Mouse (Mus musculus): Measurements from ENCODE around the gene Babam2. TPM values are rescaled to one million over a fixed set of nuclear protein-coding genes. Genes with fewer than 3 reads are reported as not detected.

Gene Babam2
- total and polyA plus RNA-seq, 2 experiments from 2014 or later = 30.9 to 58.9 TPM

- Histone ChIP-seq H3K36me3 (ENCODE audit: insufficient read depth, low read length) (no peaks in the 10 kb centered on the region), H3K27ac (ENCODE audit: low read depth, low read length) (no peak overlapping the region), H3K4me1 (ENCODE audit: insufficient read depth, low read length) (no peaks in the 10 kb centered on the region), H3K9me3 (ENCODE audit: low read length) (no peaks in the 10 kb centered on the region), H3K4me2 (ENCODE audit: low read depth, low read length, poor library complexity, severe bottlenecking) (no peak overlapping the region), H3K4me3 (ENCODE audit: low read depth, low read length) (no peak overlapping the region), H3K27me3 (ENCODE audit: insufficient read depth, low read length) (no peaks in the 10 kb centered on the region), H3K9ac (replicated peaks; ENCODE audit: low read length, poor library complexity, severe bottlenecking) (no peak overlapping the region)
- 95% methylated on average over 6 of the region's 6 CpGs for WGBS
- ATAC-seq (ENCODE audit: low FRiP score) (no peak), DNase-seq (ENCODE audit: low spot score) (no peak)
- no peak for TF ChIP-seq CTCF (IDR thresholded peaks at IDR 0.05)
Measured at GRCm38 (mm10) chr5:31774976-31775375, 77.5 kb downstream of the Babam2 start.

- Histone ChIP-seq H3K9ac (replicated peaks; ENCODE audit: low read length, poor library complexity, severe bottlenecking) (no peak overlapping the region), H3K4me3 (ENCODE audit: low read depth, low read length) (no peak overlapping the region), H3K27me3 (ENCODE audit: insufficient read depth, low read length) (no peaks in the 10 kb centered on the region), H3K4me1 (ENCODE audit: insufficient read depth, low read length) (no peaks in the 10 kb centered on the region), H3K36me3 (ENCODE audit: insufficient read depth, low read length) (no peaks in the 10 kb centered on the region), H3K27ac (ENCODE audit: low read depth, low read length) (no peak overlapping the region), H3K9me3 (ENCODE audit: low read length) (no peaks in the 10 kb centered on the region), H3K4me2 (ENCODE audit: low read depth, low read length, poor library complexity, severe bottlenecking) (no peak overlapping the region)
- 85% methylated on average over 5 of the region's 5 CpGs for WGBS
- DNase-seq (ENCODE audit: low spot score) (no peak), ATAC-seq (ENCODE audit: low FRiP score) (no peak)
- TF ChIP-seq CTCF (IDR thresholded peaks at IDR 0.05) = no peak
Measured at GRCm38 (mm10) chr5:31781624-31782023, 84.1 kb downstream of the Babam2 start.

GRCm38 (mm10) chr5:31787201-31787600, 89.7 kb downstream of the Babam2 start:
- H3K4me2 ChIP-seq (ENCODE audit: low read depth, low read length, poor library complexity, severe bottlenecking) = no peak overlapping the region
- H3K4me3 ChIP-seq (ENCODE audit: low read depth, low read length) = no peak overlapping the region
- no peaks in the 10 kb centered on the region for H3K36me3 ChIP-seq (ENCODE audit: insufficient read depth, low read length)
- H3K9ac ChIP-seq (replicated peaks; ENCODE audit: low read length, poor library complexity, severe bottlenecking) = no peak overlapping the region
- ATAC-seq (ENCODE audit: low FRiP score) (no peak), DNase-seq (ENCODE audit: low spot score) (no peak)
- 73% methylated on average over 3 of the region's 3 CpGs for WGBS
- TF ChIP-seq CTCF (IDR thresholded peaks at IDR 0.05) = no peak
- no peaks in the 10 kb centered on the region for H3K27me3 ChIP-seq (ENCODE audit: insufficient read depth, low read length)
- no peaks in the 10 kb centered on the region for H3K9me3 ChIP-seq (ENCODE audit: low read length)
- no peaks in the 10 kb centered on the region for H3K4me1 ChIP-seq (ENCODE audit: insufficient read depth, low read length)
- 0 out of 2 replicates have a peak overlapping the region, but pooled peaks have one; percentile 6 for H3K27ac ChIP-seq (ENCODE audit: low read depth, low read length)

GRCm38 (mm10) chr5:31787622-31788021, 90.1 kb downstream of the Babam2 start:
- H3K4me1 ChIP-seq (ENCODE audit: insufficient read depth, low read length) = no peaks in the 10 kb centered on the region
- no peaks in the 10 kb centered on the region for H3K9me3 ChIP-seq (ENCODE audit: low read length)
- DNase-seq (ENCODE audit: low spot score) (no peak), ATAC-seq (ENCODE audit: low FRiP score) (no peak)
- H3K4me3 ChIP-seq (ENCODE audit: low read depth, low read length) = no peak overlapping the region
- no peak overlapping the region for H3K9ac ChIP-seq (replicated peaks; ENCODE audit: low read length, poor library complexity, severe bottlenecking)
- TF ChIP-seq CTCF (IDR thresholded peaks at IDR 0.05) = no peak
- no peak overlapping the region for H3K4me2 ChIP-seq (ENCODE audit: low read depth, low read length, poor library complexity, severe bottlenecking)
- H3K27ac ChIP-seq (ENCODE audit: low read depth, low read length) = 0 out of 2 replicates have a peak overlapping the region, but pooled peaks have one; percentile 6
- WGBS = 77% methylated on average over 3 of the region's 3 CpGs
- no peaks in the 10 kb centered on the region for H3K27me3 ChIP-seq (ENCODE audit: insufficient read depth, low read length)
- H3K36me3 ChIP-seq (ENCODE audit: insufficient read depth, low read length) = no peaks in the 10 kb centered on the region

GRCm38 (mm10) chr5:31792338-31792737, 94.9 kb downstream of the Babam2 start:
- Histone ChIP-seq H3K27me3 (ENCODE audit: insufficient read depth, low read length) (no peaks in the 10 kb centered on the region), H3K4me1 (ENCODE audit: insufficient read depth, low read length) (no peaks in the 10 kb centered on the region), H3K36me3 (ENCODE audit: insufficient read depth, low read length) (no peaks in the 10 kb centered on the region), H3K9me3 (ENCODE audit: low read length) (no peaks in the 10 kb centered on the region), H3K9ac (replicated peaks; ENCODE audit: low read length, poor library complexity, severe bottlenecking) (no peak overlapping the region), H3K4me3 (ENCODE audit: low read depth, low read length) (no peak overlapping the region), H3K4me2 (ENCODE audit: low read depth, low read length, poor library complexity, severe bottlenecking) (no peak overlapping the region), H3K27ac (ENCODE audit: low read depth, low read length) (no peak overlapping the region)
- WGBS = 90% methylated on average over 6 of the region's 6 CpGs
- DNase-seq (ENCODE audit: low spot score) (no peak), ATAC-seq (ENCODE audit: low FRiP score) (no peak)
- TF ChIP-seq CTCF (IDR thresholded peaks at IDR 0.05) = no peak

GRCm38 (mm10) chr5:31792863-31793262, 95.4 kb downstream of the Babam2 start:
- 85% methylated on average over 8 of the region's 8 CpGs for WGBS
- Histone ChIP-seq H3K9me3 (ENCODE audit: low read length) (no peaks in the 10 kb centered on the region), H3K27ac (ENCODE audit: low read depth, low read length) (no peak overlapping the region), H3K4me2 (ENCODE audit: low read depth, low read length, poor library complexity, severe bottlenecking) (no peak overlapping the region), H3K36me3 (ENCODE audit: insufficient read depth, low read length) (no peaks in the 10 kb centered on the region), H3K9ac (replicated peaks; ENCODE audit: low read length, poor library complexity, severe bottlenecking) (no peak overlapping the region), H3K4me1 (ENCODE audit: insufficient read depth, low read length) (no peaks in the 10 kb centered on the region), H3K4me3 (ENCODE audit: low read depth, low read length) (no peak overlapping the region), H3K27me3 (ENCODE audit: insufficient read depth, low read length) (no peaks in the 10 kb centered on the region)
- TF ChIP-seq CTCF (IDR thresholded peaks at IDR 0.05) = no peak
- DNase-seq (ENCODE audit: low spot score) (no peak), ATAC-seq (ENCODE audit: low FRiP score) (no peak)
